In the genomic region with DNA sequence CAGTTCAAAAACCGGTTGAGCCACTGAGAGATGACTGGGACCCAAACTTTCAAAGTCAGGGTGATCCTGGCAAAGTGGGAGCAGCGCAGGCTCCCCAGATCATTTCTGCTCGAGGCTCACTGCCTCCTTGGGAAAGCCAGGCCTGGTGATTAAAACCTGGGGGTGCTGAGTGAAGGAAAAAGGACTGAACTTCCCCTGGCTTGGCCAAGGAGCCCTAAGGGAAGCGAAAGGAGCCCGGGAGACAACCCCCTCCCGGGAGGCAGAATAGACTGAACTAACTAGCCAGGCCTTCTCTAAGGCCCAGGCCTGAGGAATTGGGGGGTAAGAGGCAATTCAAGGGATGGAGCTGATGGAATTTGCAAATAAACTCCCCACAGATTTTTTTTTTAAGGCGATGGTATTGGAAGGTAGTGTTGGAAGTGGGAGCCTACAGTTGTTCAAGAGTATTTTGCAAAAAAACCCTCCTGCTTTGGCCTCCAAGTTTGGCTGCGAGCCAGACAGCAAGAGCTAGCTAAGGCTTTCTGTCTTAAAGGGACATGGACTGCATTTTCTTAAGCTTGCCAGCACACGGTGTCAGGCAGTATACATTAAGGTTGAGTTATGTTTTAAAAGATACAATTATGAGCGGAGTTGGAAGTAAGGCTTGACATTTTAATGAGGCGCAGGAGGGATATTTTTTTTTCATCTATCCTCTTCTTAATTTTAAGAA, we compare ENCODE assay signal across 8 mouse cellular contexts. TPM values are rescaled to one million over a fixed set of nuclear protein-coding genes. Genes with fewer than 3 reads are reported as not detected.
A peak's percentile ranks its signal among the peaks of the same experiment; 100 is the strongest.
DNase-seq lines count a peak whose midpoint lies in the region; ATAC-seq lines count a peak whose summit lies in the region.

No protein-coding gene starts in this region.

- no peaks in the 10 kb centered on the region; the same call in 1 of the 2 replicates for H3K36me3 ChIP-seq in heart, embryonic 10.5 days
- H3K36me3 ChIP-seq in heart, embryonic 16.5 days (ENCODE audit: control insufficient read depth, insufficient read depth) = no peaks in the 10 kb centered on the region
- H3K36me3 ChIP-seq in midbrain, embryonic 10.5 days = no peaks in the 10 kb centered on the region

- no peak for ATAC-seq in heart, embryonic 16.5 days (replicated peaks; ENCODE audit: extremely low read depth, insufficient read depth, low FRiP score)

- WGBS in heart, embryonic 10.5 days = 28% methylated on average over 11 of the region's 11 CpGs
- WGBS in heart, embryonic 16.5 days = 45% methylated on average over 11 of the region's 11 CpGs
- WGBS in midbrain, embryonic 10.5 days = 18% methylated on average over 11 of the region's 11 CpGs

- peaks cover 24% of the 10 kb centered on the region for H3K4me1 ChIP-seq in heart, embryonic 10.5 days
- H3K4me1 ChIP-seq in heart, embryonic 16.5 days (ENCODE audit: control insufficient read depth, insufficient read depth, low read length) = peaks cover 6% of the 10 kb centered on the region; the same call in 1 of the 2 replicates
- H3K4me1 ChIP-seq in midbrain, embryonic 10.5 days = peaks cover 42% of the 10 kb centered on the region

- H3K27ac ChIP-seq in heart, embryonic 10.5 days = no peak overlapping the region
- H3K27ac ChIP-seq in heart, embryonic 16.5 days (ENCODE audit: low read length) = 0 out of 2 replicates have a peak overlapping the region, but pooled peaks have one; percentile 7
- no peak overlapping the region; the same call in 1 of the 2 replicates for H3K27ac ChIP-seq in midbrain, embryonic 10.5 days (replicated peaks)

- H3K4me3 ChIP-seq in heart, embryonic 10.5 days = no peak overlapping the region
- H3K4me3 ChIP-seq in heart, embryonic 16.5 days (ENCODE audit: low read length) = no peak overlapping the region
- peak overlapping the region; percentile 68 for H3K4me3 ChIP-seq in midbrain, embryonic 10.5 days

- DNase-seq in heart, adult 18-20 months = peak; percentile 75 to 77
- DNase-seq in heart, embryonic 10.5 days (ENCODE audit: low spot score) = no peak
- DNase-seq in embryo, embryonic 10 days (ENCODE audit: low spot score) = peak; percentile 51
- peak; percentile 36 for DNase-seq in midbrain, embryonic 10.5 days (ENCODE audit: low spot score)
- DNase-seq in ovary, postnatal 14 days (ENCODE audit: low spot score) = no peak
- no peak for DNase-seq in urinary bladder, postnatal 4 days (ENCODE audit: low spot score in 2 of 2)
- DNase-seq in thymus, postnatal 0 days (ENCODE audit: low spot score) = no peak

- H3K4me2 ChIP-seq in heart, embryonic 16.5 days (ENCODE audit: low read depth, low read length) = peak overlapping the region; percentile 21; the same call in 1 of the 2 replicates

- no peak overlapping the region for H3K9ac ChIP-seq in heart, embryonic 16.5 days (ENCODE audit: low read length)

- peaks cover 36% of the 10 kb centered on the region for H3K27me3 ChIP-seq in heart, embryonic 10.5 days (ENCODE audit: insufficient read depth, poor library complexity, severe bottlenecking)
- peaks cover 24% of the 10 kb centered on the region for H3K27me3 ChIP-seq in heart, embryonic 16.5 days (ENCODE audit: control insufficient read depth, insufficient read depth, low read length)
- H3K27me3 ChIP-seq in midbrain, embryonic 10.5 days (ENCODE audit: low read depth, poor library complexity, severe bottlenecking) = peaks cover 61% of the 10 kb centered on the region

- no peaks in the 10 kb centered on the region for H3K9me3 ChIP-seq in heart, embryonic 10.5 days
- no peaks in the 10 kb centered on the region for H3K9me3 ChIP-seq in heart, embryonic 16.5 days (replicated peaks; ENCODE audit: control insufficient read depth, low read length)
- H3K9me3 ChIP-seq in midbrain, embryonic 10.5 days (replicated peaks) = no peaks in the 10 kb centered on the region

RNA-seq across cellular contexts. Expression of a gene that starts 5.1 kb away (rescaled TPM):
- 10 to 100 TPM in 1 of 2 experiments, 1 to 10 TPM in 1; 9.9 to 12.9 TPM for total RNA-seq in heart, adult 18-20 months (2021)
- polyA plus RNA-seq in heart, embryonic 10.5 days (2016; fragmentation: Nextera tagmentation; extraction: Ambion mirVana) = 7.6 and 17.9 TPM in 2 replicates
- polyA plus RNA-seq in heart, embryonic 16.5 days (2015; fragmentation: Nextera tagmentation; extraction: Ambion mirVana) = 13.6 and 16.2 TPM in 2 replicates
- 31.8 and 49.2 TPM in 2 replicates for polyA plus RNA-seq in midbrain, embryonic 10.5 days (2016; fragmentation: Nextera tagmentation; extraction: Ambion mirVana)
- polyA plus RNA-seq in thymus, postnatal 0 days (2015; fragmentation: Nextera tagmentation; extraction: Ambion mirVana) = 3.9 and 4.1 TPM in 2 replicates

Comparison
In these comparisons a context has a peak if more than half of its experiments do, and no peak if none do; other contexts are left out.
1. DNase-seq: peak in heart, adult 18-20 months (2 of 2), embryo, embryonic 10 days (single experiment) and midbrain, embryonic 10.5 days (single experiment); none in heart, embryonic 10.5 days (single experiment), ovary, postnatal 14 days (single experiment), urinary bladder, postnatal 4 days (0 of 2) and thymus, postnatal 0 days (single experiment).